Mouse (Mus musculus): ENCODE data around the gene Npvf. TPM values are rescaled to one million over a fixed set of nuclear protein-coding genes. Genes with fewer than 3 reads are reported as not detected.

The Npvf gene
- polyA plus RNA-seq, 1 experiment from 2014 or later, result 0.20 TPM

GRCm38 (mm10) chr6:50601620-50602019 lies 52.6 kb downstream of the Npvf start:
- H3K36me3 ChIP-seq (ENCODE audit: control insufficient read depth, insufficient read depth, low read length), result no peaks in the 10 kb centered on the region
- H3K4me3 ChIP-seq (ENCODE audit: low read depth, low read length), result no peak overlapping the region
- H3K9me3 ChIP-seq (replicated peaks; ENCODE audit: control insufficient read depth, low read length), result no peaks in the 10 kb centered on the region
- ATAC-seq (replicated peaks; ENCODE audit: insufficient number of reproducible peaks, low FRiP score, low TSS enrichment), result no peak
- 29% methylated on average over 4 of the region's 4 CpGs for WGBS (ENCODE audit: insufficient replicate concordance)
- no peaks in the 10 kb centered on the region for H3K27me3 ChIP-seq (ENCODE audit: control insufficient read depth, insufficient read depth, low read length)
- no peak overlapping the region for H3K27ac ChIP-seq (ENCODE audit: low read depth, low read length)
- H3K4me2 ChIP-seq, result no peak overlapping the region
- H3K4me1 ChIP-seq (ENCODE audit: control insufficient read depth, insufficient read depth, low read length), result no peaks in the 10 kb centered on the region
- H3K9ac ChIP-seq (ENCODE audit: low read depth, low read length), result no peak overlapping the region

Other genes starting within 250 kb of the Npvf start
- gene Osbpl3, start 198.2 kb downstream of the Npvf start, polyA plus RNA-seq (2014; fragmentation: Nextera tagmentation; extraction: Ambion mirVana), result 9.3 and 13.3 TPM in 2 replicates
- gene Cycs, start 87.9 kb downstream of the Npvf start, polyA plus RNA-seq (2014; fragmentation: Nextera tagmentation; extraction: Ambion mirVana), result 168 and 176 TPM in 2 replicates
- gene 4921507P07Rik, start 57.8 kb downstream of the Npvf start, polyA plus RNA-seq (2014; fragmentation: Nextera tagmentation; extraction: Ambion mirVana), result 0.30 and 0.50 TPM in 2 replicates

All from heart, embryonic 11.5 days (tissue).